Mouse (Mus musculus): ENCODE measurements around the gene Prss42.

DNA sequence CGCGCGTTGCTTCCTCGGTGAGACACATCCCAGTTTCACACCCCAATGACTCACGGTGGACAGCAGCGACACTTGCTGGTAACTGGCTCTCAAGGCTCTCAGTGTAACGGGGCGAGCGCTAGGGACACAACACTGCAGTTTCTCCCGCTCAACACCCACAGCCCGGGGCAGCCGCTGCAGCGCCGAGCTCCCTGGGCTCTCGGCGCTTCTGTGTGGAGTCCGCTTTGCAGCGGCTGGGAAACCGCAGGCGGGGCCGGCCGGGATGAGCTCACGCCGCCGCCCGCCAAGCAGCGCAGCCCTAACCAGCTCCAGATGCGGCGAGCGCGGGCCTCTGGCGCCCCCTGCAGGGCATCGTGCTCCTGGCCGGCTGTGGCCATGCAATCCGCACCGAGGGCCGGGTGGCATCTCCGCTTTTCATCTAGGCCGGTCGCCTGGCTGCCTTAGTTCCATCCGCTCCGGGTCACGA is 16.7 kb upstream of the Prss42 start:
- TF ChIP-seq CTCF (IDR thresholded peaks at IDR 0.05; ENCODE audit: extremely low read depth, insufficient read depth, low read length) (peak; percentile 67), POLR2A (IDR thresholded peaks at IDR 0.05; ENCODE audit: extremely low read depth, insufficient read depth, low read length) (no peak)

Measured in cortical plate, adult 2 months (tissue).